In genomic region chr6:52434771-52435170, GRCm38 (mm10) we compare ENCODE assay signal across 19 mouse cellular contexts.
A peak's percentile ranks its signal among the peaks of the same experiment; 100 is the strongest.
DNase-seq lines count a peak whose midpoint lies in the region; ATAC-seq lines count a peak whose summit lies in the region.
"Had no signal": no experiment of that assay in that cellular context is flagged by ENCODE, and none has a peak within 500 bp of the region (broad histone marks: within the 10 kb centered on the region; RNA-seq: fewer than 3 reads in every experiment).

No protein-coding gene starts in this region.

- no peak overlapping the region for H3K27ac ChIP-seq in lung, embryonic 16.5 days (ENCODE audit: low read length)
- no peak overlapping the region for H3K27ac ChIP-seq in midbrain, embryonic 14.5 days (replicated peaks; ENCODE audit: low read depth, low read length)
- H3K27ac ChIP-seq: embryonic facial prominence, embryonic 13.5 days; forebrain, embryonic 13.5 days; gastrocnemius, adult 2 months; heart, embryonic 13.5 days; hindbrain, embryonic 12.5 days had no signal

- no peaks in the 10 kb centered on the region for H3K27me3 ChIP-seq in lung, embryonic 16.5 days (ENCODE audit: control insufficient read depth, insufficient read depth, low read depth, low read length)
- H3K27me3 ChIP-seq in midbrain, embryonic 14.5 days (ENCODE audit: control insufficient read depth, insufficient read depth, low read length) = no peaks in the 10 kb centered on the region
- H3K27me3 ChIP-seq: embryonic facial prominence, embryonic 13.5 days; forebrain, embryonic 13.5 days; heart, embryonic 13.5 days; hindbrain, embryonic 12.5 days had no signal

- H3K36me3 ChIP-seq in lung, embryonic 16.5 days (ENCODE audit: control insufficient read depth, insufficient read depth, low read length) = no peaks in the 10 kb centered on the region
- no peaks in the 10 kb centered on the region for H3K36me3 ChIP-seq in midbrain, embryonic 14.5 days (ENCODE audit: control insufficient read depth, insufficient read depth, low read length)
- H3K36me3 ChIP-seq: embryonic facial prominence, embryonic 13.5 days; heart, embryonic 13.5 days; hindbrain, embryonic 12.5 days had no signal

- H3K4me3 ChIP-seq in lung, embryonic 16.5 days (ENCODE audit: low read length) = no peak overlapping the region
- no peak overlapping the region for H3K4me3 ChIP-seq in midbrain, embryonic 14.5 days (replicated peaks; ENCODE audit: low read depth, low read length)
- H3K4me3 ChIP-seq: embryonic facial prominence, embryonic 13.5 days; forebrain, embryonic 13.5 days; gastrocnemius, adult 2 months; heart, embryonic 13.5 days; hindbrain, embryonic 12.5 days had no signal

- 59% methylated on average over 4 of the region's 4 CpGs for WGBS in lung, embryonic 16.5 days
- WGBS in midbrain, embryonic 14.5 days = 93% methylated on average over 4 of the region's 4 CpGs

- no peak overlapping the region for H3K9ac ChIP-seq in lung, embryonic 16.5 days (ENCODE audit: low read length)
- no peak overlapping the region for H3K9ac ChIP-seq in midbrain, embryonic 14.5 days (replicated peaks; ENCODE audit: low read length)
- H3K9ac ChIP-seq: embryonic facial prominence, embryonic 13.5 days; forebrain, embryonic 13.5 days; heart, embryonic 13.5 days; hindbrain, embryonic 12.5 days had no signal

- DNase-seq in kidney, adult 9 months = peak; percentile 19
- no peak for DNase-seq in kidney, adult 11 months
- no peak for DNase-seq in lung, adult 18-20 months
- DNase-seq in lung, postnatal 14 days = peak; percentile 26
- no peak for DNase-seq in cerebellum, postnatal 10 days
- no peak for DNase-seq in midbrain, embryonic 14.5 days
- DNase-seq: adrenal gland, adult 8-10 months; adrenal gland, postnatal 36 days; cerebellum, adult 2 months; cerebellum, postnatal 14 days; gastrocnemius, adult 2 months; gastrocnemius, postnatal 25 days; heart, postnatal 4 days had no signal

- H3K4me1 ChIP-seq in lung, embryonic 16.5 days (replicated peaks; ENCODE audit: control insufficient read depth, insufficient read depth, low read length) = no peaks in the 10 kb centered on the region; the same call in 1 of the 2 replicates
- H3K4me1 ChIP-seq in midbrain, embryonic 14.5 days (ENCODE audit: control insufficient read depth, insufficient read depth, low read length) = no peaks in the 10 kb centered on the region
- H3K4me1 ChIP-seq: forebrain, embryonic 13.5 days; hindbrain, embryonic 12.5 days had no signal

- H3K4me2 ChIP-seq in lung, embryonic 16.5 days (ENCODE audit: low read depth, low read length) = no peak overlapping the region
- no peak overlapping the region for H3K4me2 ChIP-seq in midbrain, embryonic 14.5 days (ENCODE audit: low read length)
- H3K4me2 ChIP-seq: embryonic facial prominence, embryonic 13.5 days; forebrain, embryonic 13.5 days; heart, embryonic 13.5 days; hindbrain, embryonic 12.5 days had no signal

- H3K9me3 ChIP-seq in lung, embryonic 16.5 days (ENCODE audit: control insufficient read depth, low read length) = no peaks in the 10 kb centered on the region
- no peaks in the 10 kb centered on the region for H3K9me3 ChIP-seq in midbrain, embryonic 14.5 days (ENCODE audit: control insufficient read depth, low read length)
- H3K9me3 ChIP-seq: embryonic facial prominence, embryonic 13.5 days; forebrain, embryonic 13.5 days; heart, embryonic 13.5 days; hindbrain, embryonic 12.5 days had no signal

- ATAC-seq in lung, embryonic 16.5 days (ENCODE audit: low read depth) = peak; percentile 67
- no peak for ATAC-seq in midbrain, embryonic 14.5 days (ENCODE audit: low FRiP score, low TSS enrichment)
- ATAC-seq: forebrain, embryonic 13.5 days; hindbrain, embryonic 16.5 days had no signal

Comparison
In these comparisons a context has a peak if more than half of its experiments do, and no peak if none do; other contexts are left out.
1. DNase-seq: peak in kidney, adult 9 months (single experiment) and lung, postnatal 14 days (single experiment); none in kidney, adult 11 months (single experiment), lung, adult 18-20 months (0 of 2), cerebellum, postnatal 10 days (0 of 2) and midbrain, embryonic 14.5 days (single experiment).